Mouse (Mus musculus): ENCODE measurements around the gene Usp54. TPM values are rescaled to one million over a fixed set of nuclear protein-coding genes. Genes with fewer than 3 reads are reported as not detected.

The Usp54 gene
- 10 to 100 TPM; 51.4 to 57.1 TPM for total RNA-seq (2021)
- long read RNA-seq, experiment 1, partial matches to known transcripts = 2 of 10 reads
- long read RNA-seq, experiment 1, other reads (novel, unspliced or antisense) = 8 of 10 reads
- long read RNA-seq, experiment 2, partial matches to known transcripts = 5 of 22 reads
- long read RNA-seq, experiment 2, other reads (novel, unspliced or antisense) = 17 of 22 reads

DNA sequence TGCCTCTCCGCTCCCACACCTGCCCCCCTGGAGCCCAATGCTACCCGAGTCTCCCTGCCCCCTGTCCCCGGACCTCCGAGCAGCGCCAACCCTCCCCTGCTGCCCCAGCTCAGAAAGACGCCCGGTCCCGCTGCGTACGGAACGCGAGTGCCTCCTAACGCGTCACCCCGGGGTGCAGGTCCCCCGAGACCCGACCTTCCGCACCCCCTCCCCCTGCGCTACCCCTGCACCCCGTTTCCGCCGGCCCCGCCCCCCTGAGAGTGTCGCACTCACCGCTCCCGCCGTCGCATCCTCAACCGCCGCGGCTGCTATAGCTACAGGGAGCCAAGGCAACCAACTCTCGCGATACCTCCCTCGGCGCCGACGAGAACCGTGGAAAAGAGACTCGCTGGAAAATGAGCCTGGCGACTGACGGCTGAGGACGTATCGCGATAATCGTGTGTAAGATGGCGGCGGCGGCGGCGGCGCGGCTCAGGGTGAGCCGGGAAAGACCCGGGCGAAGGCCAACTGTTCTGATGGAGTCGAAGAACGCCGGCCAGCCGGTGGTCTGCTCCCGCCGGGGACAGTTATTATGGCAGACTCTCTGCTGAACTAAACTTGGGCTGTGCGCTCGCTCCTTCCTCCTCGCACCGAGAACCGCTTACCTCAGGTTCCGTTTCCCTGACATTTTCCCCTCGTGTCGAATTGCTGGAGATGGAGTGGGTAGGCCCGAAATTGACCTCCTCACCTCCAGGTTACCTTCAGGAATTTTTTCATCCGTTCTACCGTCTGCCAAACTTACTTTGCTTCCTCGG, at the start of gene Usp54:
Gene Usp54 (minus strand): TSS at position 420 of the 794 bp plus-strand sequence.
- Histone ChIP-seq H3K4me3 (peak within 1 kb of the TSS; percentile 76), H3K27ac (peak within 1 kb of the TSS; percentile 99)
- DNase-seq (ENCODE audit: low spot score in 2 of 2) = peak; percentile 97 to 99
- no peak for TF ChIP-seq CTCF (conservative IDR thresholded peaks at IDR 0.05)

DNA sequence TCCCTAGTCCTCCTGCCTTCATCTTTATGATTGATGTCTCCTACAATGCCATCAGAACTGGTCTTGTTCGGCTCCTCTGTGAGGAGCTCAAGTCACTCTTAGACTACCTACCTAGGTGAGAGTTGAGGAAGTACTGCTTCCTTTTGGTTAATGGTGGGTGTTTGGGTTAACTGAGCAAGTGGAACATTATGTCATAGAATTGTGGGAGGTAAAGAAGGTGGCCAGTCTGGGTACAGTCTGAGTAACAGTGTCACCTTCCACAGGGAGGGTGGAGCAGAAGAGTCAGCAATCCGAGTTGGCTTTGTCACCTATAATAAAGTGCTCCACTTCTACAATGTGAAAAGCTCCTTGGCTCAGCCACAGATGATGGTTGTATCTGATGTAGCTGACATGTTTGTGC, 48.1 kb upstream of the Usp54 start:
- Histone ChIP-seq H3K4me3 (no peak overlapping the region), H3K27ac (no peak overlapping the region)
- TF ChIP-seq CTCF (conservative IDR thresholded peaks at IDR 0.05) = no peak
- no peak for DNase-seq (ENCODE audit: low spot score in 2 of 2)

DNA sequence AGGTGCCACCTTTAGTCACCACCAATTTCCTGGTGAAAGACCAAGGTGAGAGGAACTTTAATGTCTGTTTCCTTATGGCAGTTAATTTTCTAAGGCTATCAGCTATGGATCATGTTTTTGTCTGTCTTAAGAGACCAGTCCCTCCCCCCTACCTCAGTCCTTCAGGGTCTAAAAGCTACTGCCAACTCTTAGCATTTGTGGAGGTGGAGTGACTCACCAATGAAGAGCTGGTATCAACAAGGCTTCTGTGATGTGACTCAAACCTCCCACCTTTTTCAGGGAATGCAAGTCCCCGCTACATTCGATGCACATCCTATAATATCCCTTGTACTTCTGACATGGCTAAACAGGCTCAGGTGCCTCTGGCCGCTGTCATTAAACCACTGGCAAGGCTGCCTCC, 45.7 kb upstream of the Usp54 start:
- no peak overlapping the region for H3K4me3 ChIP-seq
- peak overlapping the region; percentile 59; the same call in 1 of the 2 replicates for H3K27ac ChIP-seq
- no peak for TF ChIP-seq CTCF (conservative IDR thresholded peaks at IDR 0.05)
- peak in 1 of 2 experiments; percentile 31 for DNase-seq (ENCODE audit: low spot score in 2 of 2)

GRCm38 (mm10) chr14:20682498-20682897, 41.6 kb upstream of the Usp54 start:
- no peak for TF ChIP-seq CTCF (conservative IDR thresholded peaks at IDR 0.05)
- no peak for DNase-seq (ENCODE audit: low spot score in 2 of 2)
- Histone ChIP-seq H3K27ac (no peak overlapping the region), H3K4me3 (no peak overlapping the region)

- Histone ChIP-seq H3K4me3 (no peak overlapping the region), H3K27ac (no peak overlapping the region)
- no peak for DNase-seq (ENCODE audit: low spot score in 2 of 2)
- TF ChIP-seq CTCF (conservative IDR thresholded peaks at IDR 0.05) = no peak
Measured at GRCm38 (mm10) chr14:20681742-20682141, 40.9 kb upstream of the Usp54 start.

DNA sequence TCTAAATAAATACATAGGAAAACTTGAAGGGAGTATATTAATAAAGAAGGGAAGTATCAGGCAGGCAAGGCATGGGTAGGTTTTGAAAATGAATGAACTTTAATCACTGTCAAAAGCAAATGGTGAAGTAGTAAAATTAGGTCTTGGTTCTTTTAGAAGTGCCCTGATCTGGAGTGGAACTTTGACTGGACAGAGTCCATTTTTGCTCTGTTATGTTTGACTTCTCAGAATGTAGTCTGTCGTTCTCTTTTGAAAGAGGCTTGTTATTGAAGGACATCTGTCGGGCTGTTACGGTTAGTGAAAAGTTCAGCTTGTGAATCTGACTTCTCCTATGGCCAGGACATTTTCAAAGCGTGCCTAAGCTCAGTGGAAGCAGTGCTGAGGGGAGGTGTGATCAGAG, 37.0 kb upstream of the Usp54 start:
- no peak overlapping the region for H3K27ac ChIP-seq
- no peak for DNase-seq (ENCODE audit: low spot score in 2 of 2)
- no peak for TF ChIP-seq CTCF (conservative IDR thresholded peaks at IDR 0.05)
- no peak overlapping the region for H3K4me3 ChIP-seq

DNA sequence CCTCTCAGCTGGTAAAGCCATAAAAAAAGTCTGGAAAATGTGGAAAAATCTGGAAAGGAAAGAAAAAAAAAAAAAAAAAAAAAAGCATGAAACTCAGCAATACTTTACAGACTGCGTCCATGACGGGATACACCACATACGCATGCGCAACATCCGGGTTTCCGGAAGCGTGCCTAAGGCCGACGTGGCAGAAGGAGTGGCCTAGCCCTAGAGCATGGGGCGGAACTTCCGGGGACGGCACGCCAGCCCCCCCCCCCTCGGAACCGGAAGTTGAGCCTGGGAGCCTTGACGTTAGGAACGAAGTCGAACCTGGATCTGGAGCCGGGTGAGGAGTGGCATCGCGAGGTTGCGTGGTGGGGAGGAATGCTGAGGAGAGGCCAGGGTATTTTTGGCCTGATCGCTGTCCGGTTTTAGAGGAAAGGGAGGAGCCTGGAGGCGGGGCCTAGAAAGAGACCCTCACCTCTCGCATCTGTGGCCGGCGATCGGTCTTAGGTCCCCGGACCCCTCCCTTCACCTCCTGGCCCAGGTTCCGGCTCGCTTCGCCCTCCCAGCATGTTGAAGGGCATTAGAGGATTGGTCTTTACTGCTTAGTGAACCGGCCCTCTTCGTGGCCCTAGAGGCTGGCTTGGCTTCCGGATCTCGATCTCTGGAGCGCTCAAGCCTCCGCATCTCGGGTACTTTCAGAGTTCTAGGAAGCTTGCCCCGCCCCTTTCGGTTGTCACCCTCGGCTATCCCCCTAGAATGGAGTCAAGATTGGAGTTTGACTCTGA, 33.4 kb upstream of the Usp54 start, which contains the start of gene Sec24c:
Gene Sec24c (plus strand): TSS at position 245 of the 770 bp plus-strand sequence.
- TF ChIP-seq CTCF (conservative IDR thresholded peaks at IDR 0.05) = peak; percentile 1; the same call in 1 of the 2 replicates
- H3K27ac ChIP-seq = peak within 1 kb of the TSS; percentile 95
- DNase-seq (ENCODE audit: low spot score in 2 of 2) = peak; percentile 97 to 99
- H3K4me3 ChIP-seq = peak within 1 kb of the TSS; percentile 89

- H3K27ac ChIP-seq = peak overlapping the region; percentile 95
- TF ChIP-seq CTCF (conservative IDR thresholded peaks at IDR 0.05) = 0 out of 2 replicates have a peak, but pooled peaks have one; percentile 6
- peak overlapping the region; percentile 89 for H3K4me3 ChIP-seq
- DNase-seq (ENCODE audit: low spot score in 2 of 2) = peak in 1 of 2 experiments; percentile 44
Measured at GRCm38 (mm10) chr14:20673735-20674063, 32.8 kb upstream of the Usp54 start.

DNA sequence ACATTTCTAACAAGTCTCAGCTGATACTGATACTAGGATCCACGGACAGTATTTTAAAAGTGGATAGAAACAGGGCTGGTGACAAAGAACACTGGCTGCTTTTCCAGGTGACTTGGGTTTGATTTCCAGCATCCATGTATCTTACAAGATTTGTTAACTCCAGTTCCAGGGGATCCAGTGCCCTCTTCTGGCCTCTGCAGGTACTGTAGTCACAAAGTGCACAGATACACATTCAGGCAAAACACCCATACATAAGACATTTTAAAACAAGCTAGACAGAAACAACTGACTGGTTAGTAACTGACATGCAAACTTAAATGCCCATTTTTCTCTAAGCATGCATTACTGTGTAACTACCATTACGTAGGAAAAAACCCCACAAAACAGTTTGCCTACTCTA, 32.1 kb upstream of the Usp54 start:
- peak; percentile 69 for TF ChIP-seq CTCF (conservative IDR thresholded peaks at IDR 0.05)
- no peak for DNase-seq (ENCODE audit: low spot score in 2 of 2)
- Histone ChIP-seq H3K27ac (no peak overlapping the region; the same call in 1 of the 2 replicates), H3K4me3 (no peak overlapping the region)

GRCm38 (mm10) chr14:20668154-20668810, 27.4 kb upstream of the Usp54 start, which contains the start of gene Synpo2l:
Gene Synpo2l, minus strand, starts transcription at chr14:20668354.
- H3K27ac ChIP-seq = no peak within 1 kb of the TSS

GRCm38 (mm10) chr14:20667469-20667868, 26.6 kb upstream of the Usp54 start:
- TF ChIP-seq CTCF (conservative IDR thresholded peaks at IDR 0.05) = no peak
- Histone ChIP-seq H3K27ac (no peak overlapping the region), H3K4me3 (no peak overlapping the region)
- DNase-seq (ENCODE audit: low spot score in 2 of 2) = no peak

More at GRCm38 (mm10) chr14:20668154-20668810, 27.4 kb upstream of the Usp54 start, which contains the start of gene Synpo2l:
- DNase-seq (ENCODE audit: low spot score in 2 of 2) = no peak
- no peak for TF ChIP-seq CTCF (conservative IDR thresholded peaks at IDR 0.05)
- H3K4me3 ChIP-seq = no peak within 1 kb of the TSS

DNA sequence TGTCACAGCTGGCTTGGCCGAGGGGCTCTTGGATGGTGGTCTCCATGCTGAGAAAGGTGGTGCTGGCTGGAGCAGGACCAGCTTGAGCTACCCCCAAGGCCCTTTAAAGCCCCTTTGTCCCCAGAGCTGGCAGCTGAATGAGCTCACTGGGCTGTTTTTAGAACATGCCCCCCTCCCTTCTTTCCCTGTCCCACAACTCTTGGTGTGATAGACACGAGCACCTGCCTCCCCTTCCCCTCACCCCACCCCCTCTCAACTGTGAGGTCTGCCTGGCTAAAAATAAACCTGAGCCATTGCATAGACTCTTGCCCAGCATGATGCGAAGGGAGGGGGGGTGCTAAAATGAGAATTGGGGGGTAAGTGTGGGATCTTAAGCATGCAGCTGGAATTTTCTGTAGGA, 23.6 kb upstream of the Usp54 start:
- Histone ChIP-seq H3K4me3 (no peak overlapping the region), H3K27ac (no peak overlapping the region)
- no peak for TF ChIP-seq CTCF (conservative IDR thresholded peaks at IDR 0.05)
- no peak for DNase-seq (ENCODE audit: low spot score in 2 of 2)

All from layer of hippocampus, adult 2 months (tissue).